Mouse (Mus musculus) gastrocnemius, postnatal 14 days (tissue): ENCODE results near the gene Stoml1. TPM values are rescaled to one million over a fixed set of nuclear protein-coding genes. Genes with fewer than 3 reads are reported as not detected.

ENCODE experiments used
- DNase-seq: peaks from one replicate; pipeline ENCODE4 v3.0.0; 2021; ENCODE audit warnings: mixed read lengths
- intact Hi-C: fragments of 180-260 bp; cut with DNase I; formaldehyde crosslinking; loops from one replicate; pipeline ENCODE4 v1.15.1; 2025; ENCODE audit warnings: low total_unique reads
- microRNA-seq, 2 experiments: library from miRNA; unstranded; fragments of <30 nt; microRNA quantifications; one replicate each; pipeline ENCODE4 v1.2.0; 2021
- total RNA-seq, 2 experiments: library from RNA; stranded (reverse); gene quantifications; 2 replicates each; pipeline ENCODE4 v1.2.3; 2021

Stoml1 gene
- total RNA-seq, 2 experiments from 2014 or later = 7.0 to 8.7 TPM

GRCm38 (mm10) chr9:58289090-58289489 is 36.1 kb downstream of the Stoml1 start:
- intact Hi-C loops = no loop called here
- DNase-seq = no peak

GRCm38 (mm10) chr9:58289901-58290300 is 36.9 kb downstream of the Stoml1 start:
- DNase-seq = no peak
- intact Hi-C loops = no loop called here

GRCm38 (mm10) chr9:58294527-58294926 is 41.6 kb downstream of the Stoml1 start:
- intact Hi-C loops = no loop called here
- DNase-seq = no peak

- no peak for DNase-seq
- intact Hi-C loops = no loop called here
Observed at GRCm38 (mm10) chr9:58295345-58295744, 42.4 kb downstream of the Stoml1 start.

- DNase-seq = peak; percentile 87
- intact Hi-C loops = no loop called here
Observed at GRCm38 (mm10) chr9:58295766-58296361, 42.9 kb downstream of the Stoml1 start.

GRCm38 (mm10) chr9:58297065-58297464 is 44.1 kb downstream of the Stoml1 start:
- intact Hi-C loops = no loop called here
- no peak for DNase-seq

GRCm38 (mm10) chr9:58297961-58298477 is 45.1 kb downstream of the Stoml1 start:
- DNase-seq = no peak
- intact Hi-C loops = no loop called here

- no peak for DNase-seq
- intact Hi-C loops = no loop called here
Observed at GRCm38 (mm10) chr9:58299356-58299799, 46.4 kb downstream of the Stoml1 start.

GRCm38 (mm10) chr9:58303115-58303514 is 50.2 kb downstream of the Stoml1 start:
- intact Hi-C loops = no loop called here
- DNase-seq = no peak

GRCm38 (mm10) chr9:58303599-58304271 is 50.8 kb downstream of the Stoml1 start:
- intact Hi-C loops = no loop called here
- DNase-seq = no peak

- intact Hi-C loops = no loop called here
- DNase-seq = no peak
Observed at GRCm38 (mm10) chr9:58305686-58306085, 52.7 kb downstream of the Stoml1 start.

GRCm38 (mm10) chr9:58308395-58308794 is 55.4 kb downstream of the Stoml1 start:
- DNase-seq = peak; percentile 77
- intact Hi-C loops = no loop called here

GRCm38 (mm10) chr9:58310043-58310660 is 57.2 kb downstream of the Stoml1 start:
- DNase-seq = peak; percentile 62
- intact Hi-C loops = no loop called here

- no peak for DNase-seq
- intact Hi-C loops = no loop called here
Observed at GRCm38 (mm10) chr9:58311191-58311910, 58.4 kb downstream of the Stoml1 start.

Small RNA genes lying within 50 kb of the gene (microRNA-seq; reads per million reads assigned to microRNA genes)
- 0 reads per million in 2 experiments for gene Mir6385

Other genes starting within 250 kb of the Stoml1 start
- under 1 TPM in 1 of 2 experiments, not detected in 1; 0.98 TPM for gene Cyp11a1, start 246.8 kb upstream of the Stoml1 start, total RNA-seq
- under 1 TPM; 0.16 to 0.29 TPM for gene Stra6, start 189.4 kb upstream of the Stoml1 start, total RNA-seq
- not detected for gene Ccdc33, start 134.3 kb upstream of the Stoml1 start, total RNA-seq
- 10 to 100 TPM; 58.1 to 77.5 TPM for gene Islr, start 48.9 kb upstream of the Stoml1 start, total RNA-seq
- 1 to 10 TPM; 3.1 to 5.8 TPM for gene Islr2, start 48.8 kb upstream of the Stoml1 start, total RNA-seq
- gene Pml, start 3.4 kb upstream of the Stoml1 start, total RNA-seq = 1 to 10 TPM; 5.2 to 7.5 TPM
- gene Loxl1, start 60.0 kb downstream of the Stoml1 start, total RNA-seq = 10 to 100 TPM; 29.2 to 46.7 TPM
- not detected for gene Tbc1d21, start 117.3 kb downstream of the Stoml1 start, total RNA-seq
- 1 to 10 TPM; 6.4 to 7.1 TPM for gene Insyn1, start 235.4 kb downstream of the Stoml1 start, total RNA-seq